Mouse (Mus musculus) liver, embryonic 16.5 days (tissue): Measurements from ENCODE around the gene Trim42. TPM values are rescaled to one million over a fixed set of nuclear protein-coding genes. Genes with fewer than 3 reads are reported as not detected.
A peak's percentile ranks its signal among the peaks of the same experiment; 100 is the strongest.

Source experiments
- ATAC-seq: fragments of 200-750 bp; cut with Nextera tagmentation; 2 replicates; pipeline ENCODE4 v1.8.0; 2017; ENCODE audit warnings: low read depth, mild to moderate bottlenecking, moderate number of reproducible peaks, moderate library complexity
- H3K27ac ChIP-seq: fragments of 300-500 bp; sonication (generic); 2 replicates; pipeline ENCODE4 v1.5.1; 2014; ENCODE audit warnings: mild to moderate bottlenecking, low read length
- H3K27me3 ChIP-seq: fragments of 300-500 bp; sonication (generic); 2 replicates; pipeline ENCODE4 v1.6.1; 2014; ENCODE audit warnings: low read depth, low read length, mixed read lengths; ENCODE audit not compliant: control insufficient read depth, insufficient read depth
- H3K36me3 ChIP-seq: fragments of 300-500 bp; sonication (generic); 2 replicates; pipeline ENCODE4 v1.6.1; 2014; ENCODE audit warnings: mild to moderate bottlenecking; ENCODE audit not compliant: control insufficient read depth, insufficient read depth
- H3K4me1 ChIP-seq: fragments of 300-500 bp; sonication (generic); 2 replicates; pipeline ENCODE4 v1.6.1; 2014; ENCODE audit warnings: low read depth, low read length, mixed read lengths; ENCODE audit not compliant: control insufficient read depth
- H3K4me2 ChIP-seq: fragments of 300-500 bp; sonication (generic); 2 replicates; pipeline ENCODE4 v1.6.1; 2014; ENCODE audit warnings: low read depth, low read length, mixed read lengths
- H3K4me3 ChIP-seq: fragments of 300-500 bp; sonication (generic); 2 replicates; pipeline ENCODE4 v1.5.1; 2014; ENCODE audit warnings: low read depth, mild to moderate bottlenecking, low read length
- H3K9ac ChIP-seq: fragments of 300-500 bp; sonication (generic); 2 replicates; pipeline ENCODE4 v1.6.1; 2014; ENCODE audit warnings: low read depth, low read length
- H3K9me3 ChIP-seq: fragments of 300-500 bp; sonication (generic); replicated peaks from 2 replicates; pipeline ENCODE4 v1.6.1; 2016; ENCODE audit warnings: low read length; ENCODE audit not compliant: control insufficient read depth
- WGBS: fragments of 180-500 bp; shearing (Covaris S2); extraction: QIAGEN DNeasy Blood & Tissue Kit; methylation state at CpG from one replicate; pipeline ENCODE4 v1.1.7; 2014; ENCODE audit not compliant: insufficient replicate concordance; 5-methylcytosine and 5-hydroxymethylcytosine counted together
- polyA plus RNA-seq: library from polyadenylated mRNA; unstranded; fragments of >200 nt; fragmentation: Nextera tagmentation; extraction: Ambion mirVana; gene quantifications from 2 replicates; pipeline ENCODE4 v1.2.1, GENCODE M21; 2015

The Trim42 gene
- not detected in 2 replicates for polyA plus RNA-seq

DNA sequence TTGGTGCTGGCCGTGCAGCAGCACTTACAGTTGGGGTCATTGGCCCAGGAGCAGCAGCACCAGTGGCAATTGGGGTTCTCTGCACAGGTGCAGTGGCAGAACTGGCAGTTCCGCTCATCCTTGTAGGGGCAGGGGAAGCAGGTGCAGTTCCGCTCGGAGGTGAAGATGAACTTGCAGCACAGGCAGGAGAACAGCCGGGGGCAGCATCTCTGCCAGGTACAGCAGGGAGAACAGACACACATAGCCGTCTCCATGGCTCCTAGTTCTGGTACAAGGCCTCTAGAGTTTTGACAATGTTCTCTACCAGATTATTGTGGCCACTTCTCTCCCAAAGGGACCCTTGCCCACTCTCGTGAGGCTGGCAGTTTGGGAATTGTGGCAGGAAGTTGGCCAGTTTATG is at the start of gene Trim42:
Gene Trim42 (minus strand): TSS at position 368 of the 400 bp plus-strand sequence.
- 69% methylated on average over 7 of the region's 7 CpGs for whole genome bisulfite sequencing
- Histone ChIP-seq H3K27me3 (no peaks in the 10 kb centered on the region), H3K4me3 (no peak within 1 kb of the TSS), H3K4me2 (no peak within 1 kb of the TSS), H3K9ac (no peak within 1 kb of the TSS), H3K27ac (no peak within 1 kb of the TSS), H3K4me1 (no peaks in the 10 kb centered on the region), H3K9me3 (no peaks in the 10 kb centered on the region; the same call in 1 of the 2 replicates), H3K36me3 (no peaks in the 10 kb centered on the region)
- no peak for ATAC-seq

DNA sequence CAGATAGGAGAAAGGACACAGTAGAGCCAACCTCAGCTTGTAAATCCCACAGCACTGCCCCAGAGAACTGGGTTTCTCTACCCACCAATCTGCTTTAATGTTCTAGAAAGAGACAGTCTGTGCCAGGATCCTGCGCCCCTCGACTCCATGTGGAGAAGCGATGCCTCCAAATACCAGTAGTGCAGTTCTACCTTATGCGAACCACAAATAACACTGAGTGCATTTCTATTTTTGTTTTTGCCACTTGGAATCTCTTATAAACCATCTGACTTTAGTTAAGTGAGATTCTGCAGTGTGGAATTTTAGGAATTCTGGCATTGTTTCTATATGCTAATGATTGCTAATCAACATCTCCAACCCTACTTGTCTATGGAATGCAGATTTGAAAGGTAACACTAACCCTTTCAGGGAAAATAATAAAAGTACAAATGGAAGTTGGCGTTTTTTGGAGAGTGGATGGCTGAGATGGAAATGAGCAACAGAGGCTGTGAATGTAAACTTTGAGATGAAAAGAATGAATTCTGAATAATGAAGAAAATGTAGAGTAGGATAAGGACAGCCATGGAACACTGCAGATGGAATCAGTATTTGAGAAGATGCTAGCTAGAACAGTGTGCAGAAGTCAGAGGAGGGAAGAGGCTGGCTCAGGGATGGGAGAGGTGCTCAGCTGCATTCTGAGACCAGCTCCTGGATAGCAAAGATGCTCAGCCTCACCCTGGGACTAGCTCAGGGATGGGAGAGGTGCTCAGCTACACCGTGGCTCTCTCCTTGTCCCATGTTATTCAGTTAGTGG is 45.3 kb upstream of the Trim42 start:
- WGBS, result 59% methylated on average over 6 of the region's 6 CpGs

DNA sequence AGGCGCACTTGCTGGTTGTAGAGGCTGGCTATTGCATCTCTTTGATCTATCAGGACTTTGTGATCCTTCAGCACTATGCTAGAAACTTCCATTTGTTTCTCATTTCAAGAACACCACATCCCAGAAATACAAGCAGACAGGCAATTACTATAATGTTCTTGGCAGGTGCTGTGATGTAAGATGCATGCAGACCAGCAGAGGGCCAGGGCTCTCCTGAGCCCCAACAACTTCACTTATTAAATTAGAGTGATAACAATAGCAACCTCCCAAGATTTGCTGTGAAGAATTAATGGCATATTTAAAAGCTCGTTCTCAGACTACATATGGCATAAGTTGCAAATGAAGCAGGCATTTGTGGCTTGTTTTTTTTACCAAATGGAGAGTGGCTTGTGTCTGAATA is 38.4 kb upstream of the Trim42 start:
- no peak for ATAC-seq
- no peak overlapping the region for H3K27ac ChIP-seq
- no peak overlapping the region for H3K9ac ChIP-seq
- no peaks in the 10 kb centered on the region for H3K4me1 ChIP-seq
- 55% methylated on average over 2 of the region's 2 CpGs for WGBS
- H3K27me3 ChIP-seq, result no peaks in the 10 kb centered on the region
- no peaks in the 10 kb centered on the region for H3K9me3 ChIP-seq
- no peak overlapping the region for H3K4me3 ChIP-seq
- no peaks in the 10 kb centered on the region for H3K36me3 ChIP-seq
- no peak overlapping the region for H3K4me2 ChIP-seq

More for the DNA sequence above, 45.3 kb upstream of the Trim42 start:
- no peaks in the 10 kb centered on the region for H3K9me3 ChIP-seq
- H3K36me3 ChIP-seq, result no peaks in the 10 kb centered on the region
- no peaks in the 10 kb centered on the region for H3K27me3 ChIP-seq
- H3K4me2 ChIP-seq, result no peak overlapping the region
- no peak for ATAC-seq
- H3K27ac ChIP-seq, result no peak overlapping the region
- no peaks in the 10 kb centered on the region for H3K4me1 ChIP-seq
- H3K9ac ChIP-seq, result no peak overlapping the region
- no peak overlapping the region for H3K4me3 ChIP-seq

DNA sequence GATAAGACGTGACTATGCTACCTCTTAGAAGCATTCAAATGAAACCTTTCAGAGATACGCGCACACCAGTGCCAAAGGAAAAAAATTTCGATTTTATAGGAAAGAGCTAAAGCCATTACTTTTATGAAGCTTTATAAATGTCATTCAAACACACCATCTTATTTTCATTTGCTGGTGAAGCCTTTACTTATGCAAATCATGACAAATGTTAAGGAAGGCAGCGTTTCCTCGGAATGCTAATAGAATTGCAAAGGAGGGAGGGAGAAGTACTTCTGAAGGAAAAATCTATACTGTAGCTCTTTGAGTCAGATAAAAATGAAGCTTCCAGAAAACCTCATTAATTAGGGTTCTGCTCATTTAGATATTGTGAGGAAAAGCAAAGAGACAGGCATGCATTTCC is 13.3 kb downstream of the Trim42 start:
- no peaks in the 10 kb centered on the region for H3K36me3 ChIP-seq
- H3K27ac ChIP-seq, result no peak overlapping the region
- 57% methylated on average over 6 of the region's 6 CpGs for WGBS
- no peaks in the 10 kb centered on the region for H3K9me3 ChIP-seq
- H3K27me3 ChIP-seq, result no peaks in the 10 kb centered on the region
- H3K9ac ChIP-seq, result no peak overlapping the region
- ATAC-seq, result no peak
- no peak overlapping the region for H3K4me3 ChIP-seq
- H3K4me2 ChIP-seq, result no peak overlapping the region
- H3K4me1 ChIP-seq, result no peaks in the 10 kb centered on the region

DNA sequence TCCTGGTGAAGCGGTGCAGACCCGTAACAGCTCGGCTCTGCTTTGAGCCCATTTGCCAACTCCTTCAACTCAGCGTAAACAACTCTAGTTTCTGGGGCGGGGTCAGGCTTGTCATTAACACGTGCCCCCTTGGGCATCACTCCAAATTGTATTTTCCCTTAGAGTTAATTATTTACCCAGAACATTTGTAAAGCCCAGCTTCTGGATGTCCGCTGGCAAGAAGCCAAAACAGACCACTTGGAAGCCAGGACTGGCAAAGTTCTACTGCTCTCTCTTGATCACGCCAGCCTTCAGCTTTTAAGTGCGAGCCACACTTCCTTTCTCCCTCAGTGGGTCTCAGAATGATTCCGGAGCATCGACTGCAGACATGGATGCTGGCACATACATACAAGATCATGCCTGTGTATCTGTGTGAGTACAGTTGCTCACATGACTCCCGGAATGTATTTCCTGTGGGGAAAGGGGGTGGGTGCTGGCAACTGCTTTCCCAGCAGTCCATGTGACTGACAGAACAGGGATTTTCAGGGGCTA is 24.9 kb downstream of the Trim42 start:
- Histone ChIP-seq H3K4me2 (no peak overlapping the region), H3K9ac (no peak overlapping the region), H3K4me3 (no peak overlapping the region), H3K27me3 (no peaks in the 10 kb centered on the region), H3K4me1 (no peaks in the 10 kb centered on the region), H3K9me3 (no peaks in the 10 kb centered on the region; the same call in 1 of the 2 replicates), H3K36me3 (no peaks in the 10 kb centered on the region), H3K27ac (no peak overlapping the region)
- WGBS, result 53% methylated on average over 12 of the region's 12 CpGs
- ATAC-seq, result peak; percentile 54

- no peak overlapping the region for H3K4me2 ChIP-seq
- H3K9ac ChIP-seq, result no peak overlapping the region
- H3K4me1 ChIP-seq, result no peaks in the 10 kb centered on the region
- no peak overlapping the region for H3K4me3 ChIP-seq
- no peak for ATAC-seq
- WGBS, result 47% methylated on average over 5 of the region's 5 CpGs
- H3K36me3 ChIP-seq, result no peaks in the 10 kb centered on the region
- H3K9me3 ChIP-seq, result no peaks in the 10 kb centered on the region; the same call in 1 of the 2 replicates
- no peaks in the 10 kb centered on the region for H3K27me3 ChIP-seq
- no peak overlapping the region for H3K27ac ChIP-seq
Measured at GRCm38 (mm10) chr9:97341772-97342171, 28.0 kb downstream of the Trim42 start.

DNA sequence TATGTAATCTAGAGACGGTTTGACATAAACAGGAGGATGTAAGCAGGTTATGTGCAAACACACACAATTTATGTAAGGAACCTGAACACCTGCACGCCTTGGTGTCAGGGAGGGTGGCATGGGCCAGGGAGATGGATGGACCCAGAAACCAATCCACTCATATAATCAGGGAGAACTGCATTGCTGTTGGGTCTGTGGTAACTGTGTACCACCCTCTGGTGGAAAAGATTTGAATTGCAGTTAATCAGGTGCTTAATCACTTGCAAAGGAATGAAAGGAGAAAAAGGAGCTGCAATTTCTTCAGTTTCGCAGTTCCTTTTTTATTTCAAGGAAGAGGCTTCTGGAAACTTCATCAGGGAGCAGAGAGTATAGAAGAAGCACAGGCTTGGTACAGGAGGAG is 46.9 kb downstream of the Trim42 start:
- no peak for ATAC-seq
- H3K27ac ChIP-seq, result no peak overlapping the region
- no peak overlapping the region for H3K4me3 ChIP-seq
- no peaks in the 10 kb centered on the region for H3K9me3 ChIP-seq
- 44% methylated on average over 3 of the region's 3 CpGs for WGBS
- no peaks in the 10 kb centered on the region for H3K4me1 ChIP-seq
- no peak overlapping the region for H3K4me2 ChIP-seq
- H3K36me3 ChIP-seq, result no peaks in the 10 kb centered on the region
- no peaks in the 10 kb centered on the region for H3K27me3 ChIP-seq
- no peak overlapping the region for H3K9ac ChIP-seq

GRCm38 (mm10) chr9:97322120-97322519 is 47.6 kb downstream of the Trim42 start:
- no peak for ATAC-seq
- H3K9ac ChIP-seq, result no peak overlapping the region
- no peaks in the 10 kb centered on the region for H3K4me1 ChIP-seq
- WGBS, result 64% methylated on average over 10 of the region's 10 CpGs
- no peak overlapping the region for H3K4me3 ChIP-seq
- no peak overlapping the region for H3K27ac ChIP-seq
- no peaks in the 10 kb centered on the region for H3K9me3 ChIP-seq
- H3K27me3 ChIP-seq, result no peaks in the 10 kb centered on the region
- H3K4me2 ChIP-seq, result no peak overlapping the region
- H3K36me3 ChIP-seq, result no peaks in the 10 kb centered on the region

GRCm38 (mm10) chr9:97315421-97316055 is 54.2 kb downstream of the Trim42 start:
- H3K9ac ChIP-seq, result no peak overlapping the region
- no peak for ATAC-seq
- no peaks in the 10 kb centered on the region for H3K36me3 ChIP-seq
- no peak overlapping the region for H3K27ac ChIP-seq
- no peaks in the 10 kb centered on the region for H3K4me1 ChIP-seq
- H3K9me3 ChIP-seq, result no peaks in the 10 kb centered on the region
- 56% methylated on average over 10 of the region's 10 CpGs for WGBS
- H3K4me3 ChIP-seq, result no peak overlapping the region
- H3K27me3 ChIP-seq, result no peaks in the 10 kb centered on the region
- no peak overlapping the region for H3K4me2 ChIP-seq
